Mouse (Mus musculus) brain, embryonic 14.5 days (tissue): ENCODE measurements around the gene Hs3st3a1. TPM values are rescaled to one million over a fixed set of nuclear protein-coding genes. Genes with fewer than 3 reads are reported as not detected.
A peak's percentile ranks its signal among the peaks of the same experiment; 100 is the strongest.

Source experiments
- DNase-seq: peaks from one replicate; pipeline ENCODE4 v3.0.0-alpha.2; 2011; ENCODE audit warnings: low read depth
- CTCF ChIP-seq: fragments of 200-500 bp; IDR thresholded peaks from 2 replicates; pipeline ENCODE4 v1.5.1; 2012; ENCODE audit warnings: inconsistent platforms, mild to moderate bottlenecking, moderate library complexity, borderline replicate concordance; ENCODE audit not compliant: insufficient read depth, insufficient read length; ENCODE audit errors: extremely low read depth
- POLR2A ChIP-seq: fragments of 200-500 bp; IDR thresholded peaks from 2 replicates; pipeline ENCODE4 v1.6.1; 2012; ENCODE audit warnings: mild to moderate bottlenecking, inconsistent platforms, borderline replicate concordance; ENCODE audit not compliant: poor library complexity, insufficient read depth, insufficient read length, severe bottlenecking; ENCODE audit errors: extremely low read depth
- polyA plus RNA-seq: library from polyadenylated mRNA; depleted of rRNA; stranded (reverse); fragments of >200 nt; gene quantifications from 2 replicates; pipeline ENCODE4 v1.2.3, GENCODE M21; 2012

The Hs3st3a1 gene
- polyA plus RNA-seq, 1 experiment, result 2.6 TPM

DNA sequence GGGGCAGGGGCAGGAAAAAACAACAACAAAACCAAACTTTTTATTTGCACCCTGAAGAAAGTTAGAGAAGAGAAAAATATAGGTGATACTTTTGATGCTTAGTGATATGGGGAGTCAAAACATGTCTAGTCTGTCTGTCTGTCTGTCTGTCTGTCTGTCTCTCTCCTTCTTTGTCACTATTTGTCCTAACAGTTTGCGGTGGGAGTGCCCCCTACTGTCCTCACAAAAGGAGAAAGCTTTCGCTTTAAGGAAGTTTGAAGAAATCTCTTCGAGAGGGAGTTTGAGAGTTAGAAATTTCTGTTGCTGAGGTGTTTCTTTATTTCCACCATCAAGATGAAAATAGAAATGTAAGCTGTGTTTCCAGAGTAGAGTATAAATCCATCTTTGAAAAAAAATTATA is 3.8 kb downstream of the Hs3st3a1 start:
- peak; percentile 37 for DNase-seq
- TF ChIP-seq CTCF (peak; percentile 24; the same call in 1 of the 2 replicates), POLR2A (no peak)

DNA sequence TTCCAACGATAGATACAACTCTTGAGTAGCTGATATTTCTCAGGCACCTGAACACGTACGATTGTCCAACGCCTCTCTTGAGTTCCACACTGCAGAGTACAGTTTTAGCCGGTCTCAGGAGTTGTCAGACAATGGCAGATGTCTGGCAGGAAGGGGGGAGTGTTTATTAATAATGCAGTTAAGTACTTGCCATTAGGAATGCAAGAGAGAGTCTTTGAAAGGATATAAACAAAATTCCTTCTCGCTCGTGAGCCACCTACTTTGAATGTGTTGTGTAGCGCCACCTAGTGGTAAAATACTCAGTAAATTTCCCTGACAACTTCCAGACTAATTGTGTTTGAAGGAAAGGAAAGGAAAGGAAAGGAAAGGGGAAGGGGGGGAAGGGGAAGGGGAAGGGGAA is 7.0 kb downstream of the Hs3st3a1 start:
- peak; percentile 91 for DNase-seq
- TF ChIP-seq CTCF, result peak; percentile 50; the same call in 1 of the 2 replicates
- TF ChIP-seq POLR2A, result no peak

DNA sequence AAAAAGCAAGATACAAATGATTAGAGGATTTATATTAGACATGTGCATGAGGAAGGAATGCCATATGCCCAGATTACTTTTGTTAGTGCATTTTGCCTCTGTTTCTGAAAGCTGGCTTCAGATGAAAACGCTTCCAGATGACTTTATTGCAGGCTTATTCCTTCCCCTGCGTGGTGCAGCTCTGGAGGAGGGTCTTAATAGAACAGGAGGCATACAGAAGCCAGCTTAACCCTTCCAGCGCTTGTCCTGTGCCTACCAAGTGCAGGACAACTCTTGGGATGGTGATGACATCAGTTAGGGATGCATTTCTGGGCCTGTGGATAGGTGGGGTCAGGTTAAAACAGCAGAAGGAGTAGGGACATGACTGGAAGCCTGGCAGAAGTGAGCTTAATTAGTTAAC is 7.6 kb downstream of the Hs3st3a1 start:
- no peak for TF ChIP-seq CTCF

DNA sequence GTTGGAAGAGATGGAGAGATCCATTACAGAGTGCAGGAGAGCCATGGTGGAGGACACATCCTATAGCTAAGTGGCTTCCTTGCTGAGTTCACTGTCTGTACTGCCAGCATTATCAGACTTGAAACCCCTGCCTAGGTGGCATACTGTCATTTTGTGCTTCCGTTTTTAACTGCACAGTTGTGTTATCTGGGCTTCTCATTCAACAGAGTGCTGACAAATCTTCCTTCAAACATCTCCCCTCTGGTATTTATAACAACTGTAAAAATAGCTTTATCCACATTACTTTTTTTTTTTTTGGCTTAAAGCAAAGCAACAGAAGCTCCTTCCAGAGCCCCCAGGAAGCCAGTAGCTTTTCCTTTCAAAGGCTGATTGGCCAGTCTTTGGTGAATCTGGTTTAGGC is 10.1 kb downstream of the Hs3st3a1 start:
- TF ChIP-seq POLR2A, result no peak
- no peak for TF ChIP-seq CTCF
- no peak for DNase-seq

More for the DNA sequence above, 7.6 kb downstream of the Hs3st3a1 start:
- DNase-seq, result no peak

DNA sequence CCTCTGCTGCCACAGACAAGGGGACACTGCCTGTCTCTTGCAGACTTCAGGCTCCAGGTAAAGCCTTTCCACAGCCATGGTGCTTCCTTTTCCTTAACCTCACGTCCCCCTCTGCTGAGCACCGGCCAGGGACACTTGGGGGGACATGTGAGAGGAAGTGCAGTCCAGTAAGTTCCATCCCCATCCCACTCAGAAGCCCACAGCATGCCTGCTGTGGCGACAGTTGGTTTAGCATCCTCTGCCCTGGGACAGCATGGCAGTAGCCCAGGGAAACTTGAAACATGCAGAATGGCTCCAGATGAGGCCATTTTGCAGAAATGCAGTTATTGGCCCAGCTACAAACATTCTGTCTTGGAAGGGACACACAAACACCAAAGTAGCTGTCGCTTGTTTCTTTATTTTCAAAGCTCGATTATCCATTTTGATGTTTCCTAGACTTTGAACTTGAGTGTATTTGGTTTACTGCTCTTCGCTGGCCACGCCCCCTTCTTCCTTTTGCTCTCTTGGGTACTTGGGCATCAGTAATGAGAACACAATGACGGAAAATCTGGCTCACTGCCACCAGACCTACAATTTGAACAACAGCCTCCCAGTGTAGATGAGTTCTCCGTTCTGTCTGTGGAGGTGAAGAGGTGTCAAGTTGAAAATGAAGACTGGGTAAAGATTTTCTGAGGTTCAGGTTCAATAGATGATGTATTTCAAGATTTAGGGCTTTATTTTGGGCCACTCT is 13.6 kb downstream of the Hs3st3a1 start:
- no peak for TF ChIP-seq CTCF
- TF ChIP-seq POLR2A, result no peak
- peak; percentile 87 for DNase-seq

DNA sequence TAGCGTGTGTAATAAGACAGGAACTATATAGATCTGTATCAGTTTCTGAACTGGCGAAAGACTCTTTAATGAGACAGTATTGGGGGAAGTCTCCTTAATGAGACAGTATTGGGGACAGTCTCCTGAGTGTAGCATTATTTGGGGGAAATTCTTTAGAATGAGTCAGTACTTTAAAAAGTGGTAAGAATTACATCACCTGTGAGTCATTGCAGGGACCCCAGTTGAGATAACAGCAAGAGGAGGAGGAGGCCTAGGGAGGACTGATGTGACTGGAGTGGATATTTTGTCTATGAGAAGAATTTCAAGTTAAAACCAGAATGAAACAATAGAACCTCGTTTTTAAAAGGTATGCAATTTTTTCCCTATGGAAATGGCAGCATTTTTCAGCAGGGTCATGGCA is 26.6 kb downstream of the Hs3st3a1 start:
- DNase-seq, result no peak
- no peak for TF ChIP-seq POLR2A
- no peak for TF ChIP-seq CTCF

DNA sequence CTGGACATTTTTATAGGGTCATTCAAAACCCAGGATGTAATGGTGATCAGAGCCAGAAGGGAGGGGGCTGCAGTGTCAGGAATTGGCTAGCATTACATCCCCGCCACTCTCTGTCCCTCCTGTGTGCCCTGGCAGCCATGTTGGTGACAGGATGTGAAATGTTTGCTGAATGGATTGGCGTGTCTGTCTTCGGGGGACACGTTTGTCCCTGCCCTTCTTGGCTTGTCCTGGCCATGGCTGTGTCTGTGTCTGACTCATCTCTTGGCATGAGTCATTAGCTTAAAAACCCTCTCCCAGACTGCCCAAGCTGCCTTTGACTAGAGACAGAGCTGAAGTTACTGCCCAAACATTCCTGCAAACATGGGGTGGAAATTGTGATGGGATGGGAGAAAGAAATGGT is 33.6 kb downstream of the Hs3st3a1 start:
- TF ChIP-seq POLR2A (no peak), CTCF (no peak)
- DNase-seq, result no peak

DNA sequence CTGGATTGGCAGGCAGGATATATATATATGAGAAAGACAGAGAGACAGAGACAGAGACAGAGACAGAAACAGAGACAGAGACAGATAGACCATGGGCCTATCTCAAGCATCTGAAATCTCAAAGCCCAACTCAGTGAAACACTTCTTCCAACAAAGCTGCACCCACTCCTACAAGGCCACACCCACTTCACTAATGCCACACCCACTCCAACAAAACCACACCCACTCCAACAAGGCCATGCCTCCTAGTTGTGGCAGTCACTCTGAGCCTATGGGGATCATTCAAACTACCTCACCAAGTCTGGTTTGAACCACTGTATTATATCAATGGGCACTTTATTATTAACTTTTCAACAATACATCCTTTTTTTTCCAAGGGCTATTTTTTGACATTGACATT is 35.6 kb downstream of the Hs3st3a1 start:
- no peak for TF ChIP-seq CTCF
- TF ChIP-seq POLR2A, result no peak
- no peak for DNase-seq

DNA sequence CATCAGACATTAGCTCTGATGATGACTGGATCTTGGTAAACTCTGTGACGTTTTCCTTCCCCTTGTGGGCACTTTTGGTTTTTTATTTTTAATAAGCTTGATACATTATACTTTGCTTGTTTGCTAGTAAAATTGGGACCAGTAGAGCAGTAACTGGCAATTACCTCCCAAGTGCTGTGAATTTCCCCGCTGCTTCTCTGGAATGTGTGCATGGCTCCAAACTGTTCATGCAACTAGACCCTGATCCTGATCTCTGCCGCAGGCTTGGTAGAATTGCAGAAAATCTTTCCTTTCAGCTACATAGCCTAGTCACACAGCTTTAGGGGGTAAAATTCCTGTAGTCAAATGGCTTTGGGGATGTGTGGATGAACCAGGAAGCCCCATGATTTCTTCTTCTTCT is 38.5 kb downstream of the Hs3st3a1 start:
- no peak for TF ChIP-seq POLR2A
- TF ChIP-seq CTCF, result no peak
- DNase-seq, result no peak

DNA sequence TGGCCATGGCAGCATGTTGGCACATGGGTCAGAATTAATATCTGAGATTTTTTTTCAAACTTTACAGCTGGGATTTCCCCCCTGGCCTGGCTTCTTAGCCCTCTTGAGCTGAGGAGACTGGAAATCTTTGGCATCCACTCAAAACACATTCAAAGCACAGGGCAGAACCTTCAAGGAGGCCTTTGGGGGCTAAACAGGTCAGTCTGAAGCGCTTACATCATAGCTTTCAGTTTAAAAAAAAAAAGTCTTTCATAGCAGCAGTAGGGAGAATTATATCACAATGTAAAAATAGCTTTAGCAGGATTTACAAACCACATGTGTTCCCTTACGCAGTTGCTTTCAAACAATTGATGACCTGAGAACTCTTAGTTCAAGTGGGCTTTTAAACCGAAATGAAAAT is 46.3 kb downstream of the Hs3st3a1 start:
- TF ChIP-seq POLR2A, result no peak
- TF ChIP-seq CTCF, result no peak
- no peak for DNase-seq

DNA sequence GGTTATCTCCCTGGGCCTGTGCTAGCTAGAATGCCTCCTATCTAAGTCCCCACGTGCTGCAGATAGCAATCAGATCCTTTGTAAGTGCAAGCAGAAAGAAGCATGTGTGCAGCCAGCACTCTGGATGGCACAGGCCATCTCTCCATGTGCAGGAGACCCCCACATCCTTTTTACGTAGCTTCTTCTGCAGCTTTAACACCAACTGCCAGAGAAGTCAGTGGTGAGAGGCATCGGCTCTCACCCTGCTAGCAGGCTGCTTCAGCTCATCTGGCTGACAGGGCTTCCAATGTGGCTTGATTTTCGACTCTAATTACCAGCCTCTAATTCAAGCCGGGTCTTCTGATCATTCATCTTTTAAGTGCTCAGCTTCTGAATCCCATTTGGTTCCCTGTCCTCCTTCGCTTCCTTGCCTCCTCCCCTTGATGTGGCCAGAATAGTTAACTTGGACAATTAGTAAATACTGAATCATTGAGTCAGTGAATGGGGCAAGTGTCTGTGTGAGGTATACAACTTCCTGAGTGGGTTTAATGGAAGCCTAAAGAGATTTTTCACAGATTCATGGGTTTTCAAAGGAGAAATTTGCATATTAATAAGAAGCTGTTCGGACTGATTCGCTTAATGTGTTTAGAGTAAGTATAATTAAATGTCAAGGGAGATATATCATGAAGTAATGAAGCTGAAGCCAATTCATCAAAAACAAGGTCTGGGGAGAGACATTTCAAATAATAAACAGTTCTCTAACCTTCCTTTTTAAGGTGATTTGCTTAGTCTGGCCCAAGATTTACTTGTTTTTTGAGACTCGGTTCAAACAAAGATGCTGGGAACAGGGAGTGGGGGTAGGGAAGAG is 54.7 kb downstream of the Hs3st3a1 start:
- TF ChIP-seq POLR2A (no peak), CTCF (no peak)
- peak; percentile 88 for DNase-seq

DNA sequence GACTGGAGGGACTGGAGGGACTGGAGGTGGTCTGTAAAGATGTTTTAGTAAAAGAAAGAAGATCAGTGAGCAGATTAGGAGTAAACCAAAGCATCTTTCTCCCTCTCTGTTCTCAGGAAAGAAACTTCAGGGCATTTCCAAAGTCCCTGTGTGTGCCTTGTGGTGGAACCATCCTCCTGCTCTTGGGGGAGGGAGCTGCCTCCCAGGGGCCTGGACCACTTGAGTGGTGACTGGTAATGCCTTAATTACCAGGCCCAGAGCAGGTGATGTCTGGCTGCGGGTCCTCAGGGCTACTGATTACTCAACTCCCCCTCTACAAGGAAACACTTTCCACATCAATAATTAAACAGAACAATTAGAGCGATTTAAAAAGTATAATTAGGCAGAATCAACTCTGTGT is 59.3 kb downstream of the Hs3st3a1 start:
- DNase-seq, result peak; percentile 35
- TF ChIP-seq CTCF (no peak), POLR2A (no peak)

DNA sequence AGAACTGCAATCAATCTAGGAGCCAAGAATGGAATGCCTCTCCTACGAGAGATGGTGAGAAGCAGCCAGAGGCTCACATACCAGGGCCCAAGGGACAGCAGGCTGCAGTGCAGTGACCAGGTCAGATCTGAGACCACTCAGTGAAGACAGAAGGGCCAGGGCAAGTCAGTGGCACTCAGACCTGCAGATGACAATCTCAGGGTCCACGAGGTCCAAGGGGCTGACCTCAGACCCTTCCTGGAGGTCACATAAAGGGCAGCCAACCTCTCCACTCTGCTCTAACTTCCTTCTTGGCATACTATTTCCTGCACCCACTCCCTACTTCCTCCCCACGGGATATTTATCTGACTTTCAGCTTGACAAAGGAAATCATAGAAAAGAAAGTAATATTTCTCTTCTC is 60.8 kb downstream of the Hs3st3a1 start:
- DNase-seq, result no peak
- TF ChIP-seq CTCF (no peak), POLR2A (no peak)
